Mouse (Mus musculus) C2C12 (cell line): ENCODE data around the gene Spdef. TPM values are rescaled to one million over a fixed set of nuclear protein-coding genes. Genes with fewer than 3 reads are reported as not detected.

Experiments
- H3K27me3 ChIP-seq: one replicate; pipeline ENCODE4 v1.6.1; 2011; ENCODE audit not compliant: control insufficient read depth, insufficient read depth, insufficient read length
- H3K36me3 ChIP-seq: one replicate; pipeline ENCODE4 v1.6.1; 2011; ENCODE audit not compliant: control insufficient read depth, insufficient read depth
- H3K4me3 ChIP-seq: one replicate; pipeline ENCODE4 v1.5.1; 2011; ENCODE audit warnings: mild to moderate bottlenecking, control low read depth; ENCODE audit not compliant: poor library complexity, insufficient read depth, severe bottlenecking
- H3K79me2 ChIP-seq: one replicate; pipeline ENCODE4 v1.6.1; 2011; ENCODE audit not compliant: control insufficient read depth, insufficient read depth
- H3K79me3 ChIP-seq: one replicate; pipeline ENCODE4 v1.6.1; 2011; ENCODE audit warnings: low read depth, control low read depth
- H3ac ChIP-seq: one replicate; pipeline ENCODE3; 2011; ENCODE audit warnings: low read depth; ENCODE audit not compliant: control insufficient read depth, insufficient read length
- CEBPB ChIP-seq: IDR thresholded peaks from one replicate; pipeline ENCODE4 v1.6.1; 2011; ENCODE audit warnings: low read depth, mild to moderate bottlenecking, control low read depth, moderate library complexity
- CTCF ChIP-seq: IDR thresholded peaks from one replicate; pipeline ENCODE4 v1.5.1; 2011; ENCODE audit not compliant: control insufficient read depth, insufficient read depth, insufficient read length
- FOSL1 ChIP-seq: IDR thresholded peaks from one replicate; pipeline ENCODE4 v1.8.0; 2011; ENCODE audit warnings: mild to moderate bottlenecking, low read length; ENCODE audit not compliant: poor library complexity, insufficient read depth, severe bottlenecking
- MAX ChIP-seq: IDR thresholded peaks from one replicate; pipeline ENCODE4 v1.6.1; 2011; ENCODE audit warnings: mild to moderate bottlenecking, control low read depth
- MYOD1 ChIP-seq: IDR thresholded peaks from one replicate; pipeline ENCODE4 v1.6.1; 2011; ENCODE audit warnings: low read depth; ENCODE audit not compliant: control insufficient read depth, insufficient read length
- MYOG ChIP-seq: IDR thresholded peaks from one replicate; pipeline ENCODE4 v1.6.1; 2011; ENCODE audit not compliant: control insufficient read depth, insufficient read length; ENCODE audit errors: extremely low read depth
- USF1 ChIP-seq: IDR thresholded peaks from one replicate; pipeline ENCODE4 v1.6.1; 2011; ENCODE audit warnings: low read depth, mild to moderate bottlenecking, control low read depth, moderate library complexity
- polyA plus RNA-seq: library from polyadenylated mRNA; unstranded; fragments of >200 nt; fragmentation: generic; extraction: Trizol; gene quantifications from one replicate; pipeline ENCODE4 v1.2.1, GENCODE M21; 2012; ENCODE audit warnings: missing spikeins

Gene Spdef
- polyA plus RNA-seq, 1 experiment: not detected

DNA sequence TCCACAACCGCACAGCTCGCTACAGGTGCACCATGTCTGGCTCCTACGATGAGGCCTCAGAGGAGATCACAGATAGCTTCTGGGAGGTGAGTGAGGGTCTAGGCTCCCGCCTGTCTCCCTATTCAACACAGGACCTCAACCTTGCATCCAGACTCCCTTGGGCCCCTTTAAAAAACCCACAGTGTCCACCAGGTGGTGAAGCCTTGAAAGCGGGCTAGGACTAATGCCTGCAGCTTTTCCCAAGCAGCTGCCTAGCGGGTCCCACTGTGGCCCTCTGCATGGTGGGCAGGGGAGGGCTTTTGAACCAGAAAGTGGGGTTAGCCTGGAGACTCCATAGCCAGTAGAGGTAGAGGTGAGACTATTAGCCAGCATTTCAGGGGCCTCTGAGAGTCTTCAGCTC lies 26.9 kb downstream of the Spdef start:
- Histone ChIP-seq H3K36me3 (no peaks in the 10 kb centered on the region), H3K4me3 (no peak overlapping the region), H3ac (no peak overlapping the region), H3K79me2 (no peaks in the 10 kb centered on the region), H3K27me3 (no peaks in the 10 kb centered on the region), H3K79me3 (no peaks in the 10 kb centered on the region)
- TF ChIP-seq MAX (no peak), CTCF (no peak), MYOG (no peak), USF1 (no peak), MYOD1 (no peak), CEBPB (no peak), FOSL1 (no peak)

DNA sequence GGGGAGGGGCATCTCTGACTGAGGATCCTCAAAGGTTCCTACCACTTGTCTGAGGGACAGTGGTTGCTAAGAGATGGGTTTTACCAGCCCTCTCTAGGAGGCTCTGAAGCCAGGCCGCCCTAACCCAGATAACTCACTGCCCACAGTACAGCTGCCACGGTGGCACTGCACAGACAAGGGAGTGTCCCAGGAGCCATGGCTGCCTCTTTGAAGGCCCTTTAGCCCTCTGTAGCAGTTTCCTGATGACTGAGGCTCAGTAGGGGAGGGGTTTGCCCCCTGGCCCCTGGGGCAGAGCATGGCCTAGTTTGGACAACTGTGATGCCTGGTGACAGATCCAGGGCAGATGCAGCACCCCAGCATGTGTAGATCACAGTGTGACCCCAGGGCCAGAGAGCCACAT lies 27.9 kb downstream of the Spdef start:
- Histone ChIP-seq H3K27me3 (no peaks in the 10 kb centered on the region), H3K79me2 (no peaks in the 10 kb centered on the region), H3K4me3 (no peak overlapping the region), H3K79me3 (no peaks in the 10 kb centered on the region), H3ac (no peak overlapping the region), H3K36me3 (no peaks in the 10 kb centered on the region)
- TF ChIP-seq MYOG (no peak), MAX (no peak), CEBPB (no peak), MYOD1 (no peak), CTCF (no peak), USF1 (no peak), FOSL1 (no peak)

DNA sequence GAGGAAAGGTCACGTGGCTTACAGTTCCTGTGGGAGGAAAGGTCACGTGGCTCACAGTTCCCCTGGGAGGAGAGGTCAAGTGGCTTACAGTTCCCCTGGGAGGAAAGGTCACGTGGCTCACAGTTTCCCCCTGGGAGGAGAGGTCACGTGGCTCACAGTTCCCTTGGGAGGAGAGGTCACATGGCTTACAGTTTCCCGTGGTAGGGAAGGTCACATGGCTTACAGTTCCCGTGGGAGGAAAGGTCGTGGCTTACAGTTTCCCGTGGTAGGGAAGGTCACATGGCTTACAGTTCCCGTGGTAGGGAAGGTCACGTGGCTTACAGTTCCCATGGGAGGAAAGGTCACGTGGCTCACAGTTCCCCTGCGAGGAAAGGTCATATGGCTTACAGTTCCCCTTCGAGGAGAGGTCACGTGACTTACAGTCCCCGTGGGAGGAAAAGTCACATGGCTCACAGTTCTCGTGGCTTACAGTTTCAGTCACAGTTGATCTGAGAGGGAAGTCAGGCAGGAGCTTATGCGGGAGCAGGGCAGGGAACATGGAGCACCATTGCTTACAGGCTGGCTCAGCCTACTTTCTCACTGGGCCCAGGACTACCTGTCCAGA lies 29.0 kb downstream of the Spdef start:
- TF ChIP-seq CTCF (no peak), FOSL1 (no peak), MYOD1 (no peak), CEBPB (no peak), MAX (no peak), MYOG (no peak), USF1 (peak; percentile 53)
- Histone ChIP-seq H3K36me3 (no peaks in the 10 kb centered on the region), H3K4me3 (no peak overlapping the region), H3K79me2 (no peaks in the 10 kb centered on the region), H3ac (no peak overlapping the region), H3K27me3 (no peaks in the 10 kb centered on the region), H3K79me3 (no peaks in the 10 kb centered on the region)

DNA sequence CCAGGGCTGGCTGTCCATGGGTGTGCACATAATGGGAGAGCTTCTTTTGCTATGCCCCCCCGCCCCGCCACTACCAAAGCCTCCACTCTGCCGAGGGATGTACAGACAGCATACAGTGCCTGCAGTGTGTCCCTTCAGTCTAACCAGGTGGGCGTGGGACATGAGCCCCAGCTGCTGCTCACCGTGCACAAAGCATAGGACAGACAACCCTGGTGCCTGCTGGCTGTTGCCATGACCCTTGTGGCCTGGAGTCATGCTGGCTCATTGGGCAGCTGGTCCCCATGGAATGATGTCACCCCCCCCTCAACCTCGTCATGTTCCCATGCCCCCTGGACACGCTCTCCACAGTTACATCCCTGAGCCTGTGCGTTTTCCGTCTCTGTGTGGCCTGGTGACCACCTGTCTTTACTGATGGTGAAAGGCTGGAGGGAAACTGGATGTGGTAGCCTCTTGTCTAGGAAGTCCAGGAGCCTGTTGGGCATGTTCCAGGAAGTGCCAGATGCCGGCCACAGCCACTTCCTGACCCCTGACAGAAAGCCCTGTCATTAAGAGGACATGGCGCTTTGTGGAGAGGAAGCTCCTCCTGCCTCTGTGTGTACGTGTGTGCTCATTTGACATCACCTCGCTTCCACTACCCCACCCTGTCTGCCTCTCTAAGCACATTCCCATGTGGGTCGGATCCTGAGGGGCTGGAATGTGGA lies 37.6 kb downstream of the Spdef start:
- H3K36me3 ChIP-seq: no peaks in the 10 kb centered on the region
- H3K4me3 ChIP-seq: no peak overlapping the region
- H3ac ChIP-seq: no peak overlapping the region
- H3K79me2 ChIP-seq: no peaks in the 10 kb centered on the region
- peaks cover 33% of the 10 kb centered on the region for H3K27me3 ChIP-seq
- TF ChIP-seq MYOG: no peak
- no peak for TF ChIP-seq CTCF
- TF ChIP-seq MYOD1: no peak
- TF ChIP-seq FOSL1: no peak
- TF ChIP-seq USF1: no peak
- TF ChIP-seq MAX: no peak
- no peak for TF ChIP-seq CEBPB
- H3K79me3 ChIP-seq: no peaks in the 10 kb centered on the region

DNA sequence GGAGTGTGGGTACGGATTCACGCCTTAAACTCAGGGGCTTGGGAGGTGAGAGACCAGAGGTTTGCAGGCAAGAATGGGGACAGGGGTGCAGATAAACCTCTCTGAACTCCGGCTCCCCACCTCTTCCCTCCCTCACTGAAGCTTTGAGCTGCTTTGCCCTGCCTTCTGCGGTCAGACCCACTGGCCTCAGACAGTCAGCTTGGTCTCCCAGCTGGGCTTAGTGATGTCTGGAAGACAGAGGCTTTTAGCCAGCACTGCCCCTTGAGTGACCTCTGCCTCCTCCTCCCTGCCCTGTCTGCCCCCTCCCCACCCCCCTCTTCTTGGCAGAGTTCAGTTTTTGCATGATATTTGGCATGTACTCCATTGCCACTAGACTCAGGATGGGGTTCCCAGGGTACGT lies 42.4 kb downstream of the Spdef start:
- Histone ChIP-seq H3ac (no peak overlapping the region), H3K36me3 (no peaks in the 10 kb centered on the region), H3K79me3 (no peaks in the 10 kb centered on the region), H3K27me3 (peaks cover 56% of the 10 kb centered on the region), H3K79me2 (no peaks in the 10 kb centered on the region), H3K4me3 (no peak overlapping the region)
- TF ChIP-seq CTCF (no peak), FOSL1 (no peak), MYOG (no peak), CEBPB (no peak), MYOD1 (no peak)

DNA sequence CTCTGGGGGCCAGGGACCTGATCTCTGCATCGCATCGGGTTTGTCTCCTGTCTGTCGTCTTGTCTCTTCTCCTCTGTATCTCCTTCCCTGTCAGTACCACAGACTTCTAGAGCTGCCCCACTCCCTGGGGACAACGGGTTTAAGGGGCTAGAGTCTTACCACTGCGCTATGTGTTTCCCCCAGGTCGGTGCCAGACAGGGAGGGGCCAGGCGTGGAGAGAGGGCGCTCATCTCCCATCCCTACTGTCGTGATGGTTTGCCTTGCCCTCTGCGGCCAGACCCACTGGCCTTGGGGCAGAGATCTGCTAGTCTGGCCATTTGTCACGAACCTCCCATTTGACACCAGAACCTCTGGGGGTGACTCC lies 43.2 kb downstream of the Spdef start:
- H3K4me3 ChIP-seq: no peak overlapping the region
- H3ac ChIP-seq: no peak overlapping the region
- peaks cover 56% of the 10 kb centered on the region for H3K27me3 ChIP-seq
- H3K36me3 ChIP-seq: no peaks in the 10 kb centered on the region
- H3K79me2 ChIP-seq: no peaks in the 10 kb centered on the region
- TF ChIP-seq USF1 (no peak), FOSL1 (no peak), MAX (no peak), CTCF (no peak), CEBPB (no peak), MYOD1 (no peak), MYOG (no peak)
- H3K79me3 ChIP-seq: no peaks in the 10 kb centered on the region
